Mouse (Mus musculus) c-Kit-positive CD71-negative TER-119-negative erythroid progenitor cells, embryonic 14.5 days (primary cell): Measurements from ENCODE around the gene Zdhhc23.

Source experiments
- DNase-seq: peaks from one replicate; pipeline ENCODE4 v3.0.0-alpha.2; 2013; ENCODE audit warnings: low read depth

The Zdhhc23 gene

GRCm38 (mm10) chr16:43979328-43980109 is at the start of gene Zdhhc23:
TSS of gene Zdhhc23 (minus strand) at chr16:43979791.
- DNase-seq = no peak

- DNase-seq = no peak
Observed at GRCm38 (mm10) chr16:44029273-44029672, 49.7 kb upstream of the Zdhhc23 start.

- DNase-seq = no peak
Observed at GRCm38 (mm10) chr16:44026822-44027221, 47.2 kb upstream of the Zdhhc23 start.

GRCm38 (mm10) chr16:44026210-44026609 is 46.6 kb upstream of the Zdhhc23 start:
- DNase-seq = no peak

GRCm38 (mm10) chr16:44018986-44019548 is 39.5 kb upstream of the Zdhhc23 start:
- DNase-seq = no peak

GRCm38 (mm10) chr16:44018372-44018771 is 38.8 kb upstream of the Zdhhc23 start:
- peak; percentile 54 for DNase-seq

GRCm38 (mm10) chr16:44017707-44018106 is 38.1 kb upstream of the Zdhhc23 start:
- no peak for DNase-seq

- DNase-seq = peak; percentile 58
Observed at GRCm38 (mm10) chr16:44016164-44016563, 36.6 kb upstream of the Zdhhc23 start.

GRCm38 (mm10) chr16:44015416-44016158 is 36.0 kb upstream of the Zdhhc23 start:
- DNase-seq = no peak

GRCm38 (mm10) chr16:44011010-44011409 is 31.4 kb upstream of the Zdhhc23 start:
- DNase-seq = no peak

- DNase-seq = no peak
Observed at GRCm38 (mm10) chr16:44002086-44002485, 22.5 kb upstream of the Zdhhc23 start.

GRCm38 (mm10) chr16:43999541-43999940 is 19.9 kb upstream of the Zdhhc23 start:
- no peak for DNase-seq

GRCm38 (mm10) chr16:43999111-43999510 is 19.5 kb upstream of the Zdhhc23 start:
- no peak for DNase-seq

GRCm38 (mm10) chr16:43994623-43995022 is 15.0 kb upstream of the Zdhhc23 start:
- no peak for DNase-seq

- no peak for DNase-seq
Observed at GRCm38 (mm10) chr16:43986299-43986698, 6.7 kb upstream of the Zdhhc23 start.

GRCm38 (mm10) chr16:43980110-43980609 is 569 bp upstream of the Zdhhc23 start:
- DNase-seq = no peak

GRCm38 (mm10) chr16:43979010-43979327 is 622 bp downstream of the Zdhhc23 start:
- no peak for DNase-seq

- DNase-seq = no peak
Observed at GRCm38 (mm10) chr16:43973606-43974220, 5.9 kb downstream of the Zdhhc23 start.

GRCm38 (mm10) chr16:43973147-43973546 is 6.4 kb downstream of the Zdhhc23 start:
- DNase-seq = no peak

- DNase-seq = no peak
Observed at GRCm38 (mm10) chr16:43972391-43972790, 7.2 kb downstream of the Zdhhc23 start.

GRCm38 (mm10) chr16:43971741-43972140 is 7.8 kb downstream of the Zdhhc23 start:
- DNase-seq = no peak

GRCm38 (mm10) chr16:43971189-43971588 is 8.4 kb downstream of the Zdhhc23 start:
- DNase-seq = no peak
